Mouse (Mus musculus) adrenal gland, postnatal 4 days (tissue): ENCODE data around the gene Tradd. TPM values are rescaled to one million over a fixed set of nuclear protein-coding genes. Genes with fewer than 3 reads are reported as not detected.
A peak's percentile ranks its signal among the peaks of the same experiment; 100 is the strongest.
"Not testable (repeated sequence)": the region's sequence is repeated elsewhere in the genome, so short reads cannot be mapped to it uniquely, and the experiment has no call there.

Experiments
- DNase-seq, 2 experiments: peaks; one replicate each; pipeline ENCODE4 v3.0.0; 2021 to 2022; ENCODE audit warnings: low spot score in 2 of 2, mixed read lengths in 2 of 2
- total RNA-seq, 2 experiments: library from RNA; stranded (reverse); gene quantifications; 2 replicates each; pipeline ENCODE4 v1.2.3; 2021

The Tradd gene
- total RNA-seq, 2 experiments from 2014 or later, result 15.9 to 17.4 TPM

DNA sequence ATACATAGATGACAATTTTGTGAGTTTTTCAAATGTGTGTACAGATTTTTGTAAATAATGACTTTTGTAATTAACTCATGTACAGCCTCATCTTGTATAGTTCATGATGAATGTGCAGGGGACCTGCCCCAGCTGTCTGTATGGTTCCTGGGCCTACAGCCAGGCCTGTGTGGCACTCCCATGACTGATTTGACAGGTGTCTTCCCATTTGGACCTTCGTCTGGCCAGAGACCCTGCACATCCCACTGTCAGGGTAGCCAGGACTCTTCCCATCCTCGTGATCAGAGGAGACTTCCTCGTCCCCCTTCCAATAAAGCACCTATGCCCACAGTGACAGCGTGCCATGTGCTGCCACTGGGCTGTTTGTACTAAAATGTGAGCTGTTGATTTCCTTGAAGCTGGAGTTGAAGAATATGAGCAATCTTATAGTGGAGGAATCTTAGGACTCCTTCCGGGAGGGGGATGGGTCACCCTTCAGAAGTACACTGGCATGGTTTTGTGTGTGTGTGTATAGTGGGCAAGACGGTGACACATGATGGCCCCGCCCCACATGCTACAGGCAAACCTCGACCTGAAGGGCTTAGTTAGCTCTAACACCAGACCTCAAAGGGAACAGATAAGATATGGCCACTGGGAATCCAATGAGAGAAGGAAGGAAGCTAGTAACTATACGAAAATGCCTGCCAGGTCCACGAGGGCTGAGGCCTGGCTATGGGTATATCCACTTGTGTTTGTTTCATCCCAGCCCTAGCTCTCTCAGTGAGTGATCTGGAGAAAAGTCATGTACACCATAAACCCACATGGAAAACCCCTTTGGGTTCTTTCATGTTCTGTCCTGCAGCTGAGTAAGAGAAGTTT lies 11.5 kb downstream of the Tradd start:
- DNase-seq, result no peak

DNA sequence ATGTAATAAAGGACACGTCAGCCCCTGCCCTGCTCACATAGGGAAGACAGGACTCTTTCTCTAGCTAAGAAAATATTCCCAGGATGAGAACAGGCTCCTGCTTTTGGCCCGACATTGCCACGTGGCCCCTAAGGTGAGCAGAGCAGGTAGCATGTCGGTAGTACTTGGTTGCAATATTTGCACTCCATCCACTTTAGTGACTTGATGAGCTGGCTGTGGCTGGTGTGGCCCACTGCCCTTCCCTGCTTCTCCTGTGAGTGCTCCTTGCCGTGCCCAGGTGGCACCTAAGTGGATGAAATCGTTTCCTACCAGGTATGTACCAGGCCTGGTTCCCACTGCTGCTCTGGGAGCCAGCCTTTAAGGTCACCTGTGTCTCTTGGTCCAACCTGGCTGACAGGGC lies 12.5 kb downstream of the Tradd start:
- DNase-seq, result no peak

DNA sequence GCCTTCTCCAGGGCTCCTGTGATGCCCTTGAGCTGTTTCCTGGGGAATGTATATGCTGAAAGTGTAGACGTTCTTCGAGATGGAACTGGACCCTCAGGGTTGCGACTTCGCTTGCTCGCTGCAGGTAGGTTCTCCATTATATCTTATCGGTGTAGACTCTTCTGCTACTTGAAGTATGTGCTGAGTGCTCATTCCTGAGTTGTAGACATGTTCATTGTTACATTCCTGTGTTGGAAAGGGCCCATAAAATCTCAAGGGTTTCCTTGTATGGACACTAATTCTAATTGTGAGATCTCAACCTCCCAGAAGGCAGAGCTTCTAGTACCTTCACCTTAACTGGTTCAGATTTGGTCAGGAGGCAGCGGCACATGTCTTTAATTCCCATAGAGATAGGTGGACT lies 23.4 kb downstream of the Tradd start:
- no peak for DNase-seq

- no peak for DNase-seq
Observed at GRCm38 (mm10) chr8:105237442-105238142, 26.8 kb downstream of the Tradd start.

DNA sequence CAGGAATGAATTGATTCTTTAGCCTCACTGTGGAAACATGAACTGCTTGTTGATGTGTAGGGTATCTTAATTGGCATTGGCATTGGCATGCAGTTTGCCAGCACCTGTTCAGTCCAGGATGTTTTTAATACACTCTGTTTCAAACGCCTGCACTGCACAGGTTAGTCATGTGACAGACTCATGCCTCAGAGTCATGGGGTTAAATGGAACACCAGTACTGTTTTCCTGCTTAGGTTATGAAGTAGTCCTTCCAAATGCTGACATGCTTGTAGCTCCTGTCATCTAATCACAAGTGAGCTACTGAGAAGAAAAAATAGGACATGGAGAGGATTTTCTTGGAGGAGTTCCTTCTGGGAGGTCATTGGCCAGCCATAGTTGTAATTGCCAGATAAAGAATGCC lies 29.2 kb downstream of the Tradd start:
- no peak for DNase-seq

DNA sequence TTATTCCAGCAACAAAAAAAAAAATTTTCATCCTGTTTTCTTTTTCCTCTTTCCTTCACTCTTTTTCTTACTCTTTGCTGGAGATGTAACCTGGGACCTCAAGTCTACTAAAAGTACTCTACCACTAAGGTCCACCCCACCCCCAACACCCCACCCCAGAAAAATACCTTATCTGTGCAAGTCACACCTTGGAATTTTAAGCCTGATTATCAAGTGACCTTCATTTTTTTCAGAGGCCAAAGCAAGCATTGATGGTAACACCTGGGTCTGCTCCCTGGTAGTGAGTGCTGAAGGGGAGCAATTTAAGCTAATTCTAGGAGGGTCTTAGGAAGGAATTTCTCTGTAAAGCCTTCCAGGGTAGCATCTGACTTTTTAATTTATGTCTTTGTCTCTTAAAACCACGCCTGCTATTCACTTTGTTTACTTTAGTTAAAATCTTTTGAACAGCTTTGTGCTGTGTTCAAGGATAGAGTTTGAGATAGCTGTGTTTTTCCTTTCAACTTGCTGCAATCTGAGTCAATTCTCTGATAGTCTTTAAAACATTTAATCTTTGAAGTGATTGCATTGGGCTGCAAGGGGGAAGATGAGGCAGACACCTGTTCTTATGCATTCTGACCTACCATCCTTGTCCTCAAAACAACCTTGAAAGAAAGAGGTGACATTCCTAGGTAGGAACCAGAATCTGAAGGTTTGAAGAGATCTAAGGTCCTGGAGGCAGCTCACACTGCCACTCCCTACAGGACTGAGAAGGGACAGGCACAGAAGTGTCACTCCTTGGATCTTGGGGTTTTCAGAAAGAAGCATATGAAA lies 31.1 kb downstream of the Tradd start:
- DNase-seq, result no peak

GRCm38 (mm10) chr8:105232321-105232693 lies 32.1 kb downstream of the Tradd start:
- DNase-seq, result not testable (repeated sequence)

- no peak for DNase-seq
Observed at GRCm38 (mm10) chr8:105231503-105232320, 32.7 kb downstream of the Tradd start.

GRCm38 (mm10) chr8:105225917-105226316 lies 38.5 kb downstream of the Tradd start:
- DNase-seq, result no peak

- no peak for DNase-seq
Observed at GRCm38 (mm10) chr8:105225272-105225593, 39.2 kb downstream of the Tradd start.

DNA sequence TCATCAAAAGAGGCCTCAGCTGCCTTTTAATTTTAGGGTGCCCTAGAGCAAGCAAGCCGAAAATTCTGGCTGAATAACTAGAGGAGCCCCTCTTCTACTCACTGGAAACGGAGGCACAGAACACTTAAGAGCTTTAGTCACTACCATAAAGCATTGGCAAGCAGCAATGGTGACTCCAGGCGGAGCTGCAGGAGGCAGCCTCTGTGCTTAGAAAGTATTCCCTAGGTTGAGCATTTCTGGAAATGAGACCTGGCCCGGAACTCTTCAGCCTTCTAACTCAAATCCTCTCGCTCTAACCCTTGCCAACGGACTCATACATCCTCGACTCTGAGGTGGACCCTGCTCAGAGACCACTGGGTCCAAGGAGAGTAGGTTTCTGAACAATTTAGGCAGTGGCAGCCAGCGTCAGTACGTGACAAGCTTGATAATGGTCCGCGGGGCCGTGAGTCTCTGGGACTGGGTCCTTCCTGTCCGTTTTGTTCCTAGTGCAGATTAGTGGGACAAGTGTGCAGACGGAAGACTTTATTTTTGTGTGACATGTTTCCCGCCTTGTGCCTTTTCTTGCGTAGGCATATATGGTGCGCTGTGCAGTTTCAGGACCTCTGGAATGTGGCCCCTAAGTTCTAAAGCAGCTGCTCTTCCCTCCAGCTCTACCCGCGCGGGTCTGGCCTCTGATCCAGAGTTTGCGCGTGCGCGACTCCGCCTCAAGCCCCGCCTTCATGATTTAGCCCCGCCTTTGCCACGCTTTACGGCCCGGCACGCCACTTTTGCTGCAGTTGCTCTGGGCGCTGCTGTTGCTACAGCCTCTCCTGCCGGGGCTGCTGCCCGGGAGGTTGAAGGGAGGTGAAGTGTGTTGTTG lies 39.8 kb downstream of the Tradd start, which contains the start of gene D230025D16Rik:
Gene D230025D16Rik (plus strand): TSS at position 733 of the 859 bp plus-strand sequence.
- DNase-seq, result peak; percentile 91 to 92

GRCm38 (mm10) chr8:105223850-105224249 lies 40.6 kb downstream of the Tradd start:
- DNase-seq, result no peak

GRCm38 (mm10) chr8:105217926-105218522 lies 46.4 kb downstream of the Tradd start:
- DNase-seq, result no peak

GRCm38 (mm10) chr8:105214104-105214503 lies 50.3 kb downstream of the Tradd start:
- DNase-seq, result no peak

DNA sequence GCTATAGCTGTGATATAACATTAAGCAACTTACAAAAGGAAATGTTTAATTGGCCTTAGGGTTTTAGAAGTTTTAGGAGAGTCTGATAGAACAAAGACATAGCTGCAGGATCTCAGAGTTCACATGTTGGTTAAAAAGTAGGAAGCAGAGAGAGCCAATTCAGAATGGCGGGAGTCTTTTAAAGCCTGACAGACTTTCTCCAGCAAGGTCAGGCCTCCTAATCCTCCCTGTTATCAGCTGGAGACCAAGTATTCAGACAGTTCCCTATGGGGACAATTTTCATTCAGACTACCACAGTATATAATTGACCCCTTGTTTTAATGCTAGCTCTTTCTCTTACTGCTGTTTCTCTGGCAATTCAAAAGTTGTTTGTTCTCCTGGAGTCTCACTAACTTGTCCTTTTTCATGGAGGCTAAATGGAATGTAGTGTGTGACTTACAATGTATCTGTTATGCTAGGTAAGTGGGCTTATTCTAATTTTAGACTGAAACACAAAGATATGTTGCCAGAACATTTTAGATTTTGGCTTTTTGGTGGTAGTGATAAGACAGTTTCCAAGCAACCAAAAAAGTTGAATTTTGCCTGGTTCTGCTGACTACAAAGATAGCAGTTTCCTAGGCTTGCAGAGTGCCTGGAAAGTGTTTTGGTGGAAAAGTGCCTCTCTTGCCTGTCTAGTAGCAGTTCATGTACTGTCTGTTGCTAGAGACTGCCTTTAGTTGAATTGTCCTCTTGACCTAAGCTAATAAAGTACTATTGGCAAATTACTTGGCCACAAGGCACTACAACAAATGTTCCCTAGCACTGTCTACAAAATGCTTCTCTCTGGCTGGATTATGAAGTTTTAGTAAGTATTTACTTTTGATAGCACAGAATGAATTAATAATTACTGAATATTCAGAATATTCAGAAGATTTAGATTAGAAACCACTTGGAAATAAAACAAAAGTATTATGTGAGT lies 55.0 kb downstream of the Tradd start:
- DNase-seq, result no peak
